ENCODE assay signal across 18 mouse cellular contexts in the genomic region with DNA sequence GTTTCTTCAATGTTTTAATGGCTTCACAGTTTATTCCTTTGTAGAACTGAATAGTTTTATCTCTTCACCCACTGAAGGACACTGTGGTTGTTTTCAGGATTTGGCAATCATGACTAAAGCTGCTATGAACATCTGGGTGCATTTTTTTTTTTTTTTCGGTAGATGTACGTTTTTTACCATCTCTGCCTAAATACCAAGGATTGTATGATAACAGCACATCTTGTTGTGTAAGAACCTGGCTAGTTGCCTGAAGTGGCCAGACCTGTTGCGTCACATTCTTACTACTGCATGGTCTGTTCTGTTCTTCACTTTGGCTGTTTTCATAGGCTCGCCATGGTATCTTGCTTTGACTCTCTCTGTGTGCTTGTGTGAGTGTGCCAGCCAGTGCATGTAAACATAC. TPM values are rescaled to one million over a fixed set of nuclear protein-coding genes. Genes with fewer than 3 reads are reported as not detected.
A peak's percentile ranks its signal among the peaks of the same experiment; 100 is the strongest.
DNase-seq lines count a peak whose midpoint lies in the region; ATAC-seq lines count a peak whose summit lies in the region.
"Had no signal": no experiment of that assay in that cellular context is flagged by ENCODE, and none has a peak within 500 bp of the region (broad histone marks: within the 10 kb centered on the region; RNA-seq: fewer than 3 reads in every experiment).

No protein-coding gene starts in this region.

- ATAC-seq in lung, embryonic 16.5 days (ENCODE audit: low read depth) = peak; percentile 61
- ATAC-seq in midbrain, embryonic 15.5 days (replicated peaks) = no peak
- ATAC-seq: forebrain, embryonic 14.5 days; hindbrain, embryonic 16.5 days; midbrain, embryonic 16.5 days had no signal

- H3K4me3 ChIP-seq in lung, embryonic 16.5 days (ENCODE audit: low read length) = no peak overlapping the region
- no peak overlapping the region for H3K4me3 ChIP-seq in midbrain, embryonic 15.5 days
- H3K4me3 ChIP-seq: embryonic facial prominence, embryonic 13.5 days; kidney, embryonic 15.5 days; liver, embryonic 15.5 days; neural tube, embryonic 13.5 days had no signal

- 47% methylated on average over 4 of the region's 4 CpGs for WGBS in lung, embryonic 16.5 days
- 93% methylated on average over 4 of the region's 4 CpGs for whole genome bisulfite sequencing in midbrain, embryonic 15.5 days

- no peak overlapping the region for H3K27ac ChIP-seq in lung, embryonic 16.5 days (ENCODE audit: low read length)
- H3K27ac ChIP-seq in midbrain, embryonic 15.5 days = no peak overlapping the region
- H3K27ac ChIP-seq: embryonic facial prominence, embryonic 13.5 days; kidney, embryonic 15.5 days; liver, embryonic 15.5 days; neural tube, embryonic 13.5 days had no signal

- H3K27me3 ChIP-seq in lung, embryonic 16.5 days (ENCODE audit: control insufficient read depth, insufficient read depth, low read depth, low read length) = no peaks in the 10 kb centered on the region
- H3K27me3 ChIP-seq in midbrain, embryonic 15.5 days (replicated peaks) = no peaks in the 10 kb centered on the region
- H3K27me3 ChIP-seq: embryonic facial prominence, embryonic 13.5 days; kidney, embryonic 15.5 days; liver, embryonic 15.5 days; neural tube, embryonic 13.5 days had no signal

- peak; percentile 69 for DNase-seq in urinary bladder, postnatal 14 days (ENCODE audit: low spot score)
- DNase-seq in urinary bladder, postnatal 10 days (ENCODE audit: low spot score) = no peak
- peak; percentile 65 for DNase-seq in adrenal gland, postnatal 10 days
- peak; percentile 10 for DNase-seq in skeletal muscle tissue, adult 2 months (ENCODE audit: low read depth, low spot score)
- no peak for DNase-seq in testis, postnatal 14 days (ENCODE audit: low spot score)
- no peak for DNase-seq in Muller cell, postnatal 12 days (ENCODE audit: inconsistent ontology term)
- DNase-seq: cerebellum, adult 9-11 months; gastrocnemius, postnatal 14 days; thymus, postnatal 4 days had no signal

- H3K4me2 ChIP-seq in lung, embryonic 16.5 days (ENCODE audit: low read depth, low read length) = no peak overlapping the region
- H3K4me2 ChIP-seq in midbrain, embryonic 15.5 days = no peak overlapping the region
- H3K4me2 ChIP-seq: embryonic facial prominence, embryonic 13.5 days; kidney, embryonic 15.5 days; liver, embryonic 15.5 days; neural tube, embryonic 13.5 days had no signal

- no peaks in the 10 kb centered on the region for H3K36me3 ChIP-seq in lung, embryonic 16.5 days (ENCODE audit: control insufficient read depth, insufficient read depth, low read length)
- H3K36me3 ChIP-seq in midbrain, embryonic 15.5 days (replicated peaks) = no peaks in the 10 kb centered on the region
- H3K36me3 ChIP-seq: embryonic facial prominence, embryonic 13.5 days; liver, embryonic 15.5 days; neural tube, embryonic 13.5 days had no signal

- peaks cover 2% of the 10 kb centered on the region; the same call in 1 of the 2 replicates for H3K4me1 ChIP-seq in lung, embryonic 16.5 days (replicated peaks; ENCODE audit: control insufficient read depth, insufficient read depth, low read length)
- no peaks in the 10 kb centered on the region for H3K4me1 ChIP-seq in midbrain, embryonic 15.5 days

- no peaks in the 10 kb centered on the region for H3K9me3 ChIP-seq in lung, embryonic 16.5 days (ENCODE audit: control insufficient read depth, low read length)
- no peaks in the 10 kb centered on the region for H3K9me3 ChIP-seq in midbrain, embryonic 15.5 days
- H3K9me3 ChIP-seq: embryonic facial prominence, embryonic 13.5 days; kidney, embryonic 15.5 days; liver, embryonic 15.5 days; neural tube, embryonic 13.5 days had no signal

- no peak overlapping the region for H3K9ac ChIP-seq in lung, embryonic 16.5 days (ENCODE audit: low read length)
- H3K9ac ChIP-seq in midbrain, embryonic 15.5 days = no peak overlapping the region
- H3K9ac ChIP-seq: embryonic facial prominence, embryonic 13.5 days; kidney, embryonic 15.5 days; liver, embryonic 15.5 days; neural tube, embryonic 13.5 days had no signal

RNA-seq across cellular contexts. Expression of gene Dtnb, which starts 10.4 kb away (rescaled TPM):
- total RNA-seq in adrenal gland, postnatal 10 days (2021) = 10 to 100 TPM; 23.8 to 25.3 TPM
- polyA plus RNA-seq in lung, embryonic 16.5 days (2015; fragmentation: Nextera tagmentation; extraction: Ambion mirVana) = 28.2 and 30.9 TPM in 2 replicates
- 48.7 and 54.1 TPM in 2 replicates for polyA plus RNA-seq in midbrain, embryonic 15.5 days (2015; fragmentation: Nextera tagmentation; extraction: Ambion mirVana)

Comparison
In these comparisons a context has a peak if more than half of its experiments do, and no peak if none do; other contexts are left out.
1. DNase-seq: peak in urinary bladder, postnatal 14 days (single experiment), adrenal gland, postnatal 10 days (single experiment) and skeletal muscle tissue, adult 2 months (single experiment); none in urinary bladder, postnatal 10 days (single experiment), testis, postnatal 14 days (single experiment) and Muller cell, postnatal 12 days (single experiment).